Mouse (Mus musculus): ENCODE results near the gene Exoc2. TPM values are rescaled to one million over a fixed set of nuclear protein-coding genes. Genes with fewer than 3 reads are reported as not detected.

The Exoc2 gene
- total and polyA plus RNA-seq, 3 experiments: 22.1 to 26.0 TPM; not detected in 1

- Histone ChIP-seq H3K79me2 (ENCODE audit: control insufficient read depth, insufficient read depth, low read length, poor library complexity) (no peaks in the 10 kb centered on the region), H3K4me3 (ENCODE audit: control insufficient read depth in 1 of 2, insufficient read depth in 1 of 2, low read depth in 2 of 2, low read length in 2 of 2) (no peak overlapping the region), H3K4me1 (ENCODE audit: control insufficient read depth in 1 of 2, insufficient read depth in 2 of 2, low read length in 2 of 2) (no peaks in the 10 kb centered on the region), H3K9me3 (replicated peaks; ENCODE audit: insufficient read depth, low read length) (no peaks in the 10 kb centered on the region), H3K27me3 (ENCODE audit: control insufficient read depth in 1 of 2, insufficient read depth in 2 of 2, low read length in 2 of 2) (no peaks in the 10 kb centered on the region), H3K27ac (ENCODE audit: control insufficient read depth, low read depth, low read length) (no peak overlapping the region), H3K9ac (ENCODE audit: control insufficient read depth, low read depth, low read length, poor library complexity, severe bottlenecking) (no peak overlapping the region), H3K36me3 (ENCODE audit: control insufficient read depth in 1 of 2, insufficient read depth in 2 of 2, low read length in 2 of 2) (peaks cover 0 to 4% of the 10 kb centered on the region in 2 experiments; a peak in 2 of 4 replicates)
- no peak for DNase-seq (ENCODE audit: low read depth, low spot score)
- TF ChIP-seq MXI1 (IDR thresholded peaks at IDR 0.05; ENCODE audit: low read depth, low read length) (no peak), KAT2A (conservative IDR thresholded peaks at IDR 0.05; ENCODE audit: low read depth, low read length) (no peak), NELFE (IDR thresholded peaks at IDR 0.05; ENCODE audit: low read depth, low read length) (no peak), MAZ (IDR thresholded peaks at IDR 0.05; ENCODE audit: low read depth, low read length) (no peak), POLR2A (IDR thresholded peaks at IDR 0.05; ENCODE audit: control insufficient read depth in 1 of 2, insufficient read depth in 1 of 2, low read depth in 1 of 2, low read length in 2 of 2, poor library complexity in 1 of 2) (no peak), E2F4 (IDR thresholded peaks at IDR 0.05; ENCODE audit: borderline replicate concordance, low read depth, low read length) (no peak), POLR2AphosphoS2 (IDR thresholded peaks at IDR 0.05; ENCODE audit: low read length) (no peak), GABPA (IDR thresholded peaks at IDR 0.05; ENCODE audit: low read depth, low read length) (no peak), MYB (IDR thresholded peaks at IDR 0.05; ENCODE audit: low read depth, low read length) (no peak)
These were observed 108.4 kb downstream of the Exoc2 start for GRCm38 (mm10) chr13:30865486-30865885.

GRCm38 (mm10) chr13:30864042-30864441 is 109.9 kb downstream of the Exoc2 start:
- no peaks in the 10 kb centered on the region for H3K27me3 ChIP-seq (ENCODE audit: control insufficient read depth in 1 of 2, insufficient read depth in 2 of 2, low read length in 2 of 2)
- no peak overlapping the region for H3K9ac ChIP-seq (ENCODE audit: control insufficient read depth, low read depth, low read length, poor library complexity, severe bottlenecking)
- no peaks in the 10 kb centered on the region for H3K4me1 ChIP-seq (ENCODE audit: control insufficient read depth in 1 of 2, insufficient read depth in 2 of 2, low read length in 2 of 2)
- H3K79me2 ChIP-seq (ENCODE audit: control insufficient read depth, insufficient read depth, low read length, poor library complexity): no peaks in the 10 kb centered on the region
- H3K27ac ChIP-seq (ENCODE audit: control insufficient read depth, low read depth, low read length): no peak overlapping the region
- H3K9me3 ChIP-seq (replicated peaks; ENCODE audit: insufficient read depth, low read length): no peaks in the 10 kb centered on the region
- H3K36me3 ChIP-seq (ENCODE audit: control insufficient read depth in 1 of 2, insufficient read depth in 2 of 2, low read length in 2 of 2): peaks cover 0 to 4% of the 10 kb centered on the region in 2 experiments; a peak in 2 of 4 replicates
- TF ChIP-seq RCOR1 (IDR thresholded peaks at IDR 0.05; ENCODE audit: low read depth, low read length): no peak
- TF ChIP-seq POLR2AphosphoS5 (IDR thresholded peaks at IDR 0.05; ENCODE audit: borderline replicate concordance, low read depth, low read length): no peak
- no peak for TF ChIP-seq MAZ (IDR thresholded peaks at IDR 0.05; ENCODE audit: low read depth, low read length)
- no peak for TF ChIP-seq RAD21 (IDR thresholded peaks at IDR 0.05; ENCODE audit: low read depth, low read length)
- no peak for TF ChIP-seq E2F4 (IDR thresholded peaks at IDR 0.05; ENCODE audit: borderline replicate concordance, low read depth, low read length)
- TF ChIP-seq ELF1 (IDR thresholded peaks at IDR 0.05; ENCODE audit: low read depth, low read length): no peak
- no peak for TF ChIP-seq EP300 (IDR thresholded peaks at IDR 0.05; ENCODE audit: low read depth in 1 of 2, low read length in 2 of 2)
- no peak for TF ChIP-seq USF1 (IDR thresholded peaks at IDR 0.05; ENCODE audit: low read depth, low read length)
- no peak for DNase-seq (ENCODE audit: low read depth, low spot score)
- no peak overlapping the region for H3K4me3 ChIP-seq (ENCODE audit: control insufficient read depth in 1 of 2, insufficient read depth in 1 of 2, low read depth in 2 of 2, low read length in 2 of 2)

DNA sequence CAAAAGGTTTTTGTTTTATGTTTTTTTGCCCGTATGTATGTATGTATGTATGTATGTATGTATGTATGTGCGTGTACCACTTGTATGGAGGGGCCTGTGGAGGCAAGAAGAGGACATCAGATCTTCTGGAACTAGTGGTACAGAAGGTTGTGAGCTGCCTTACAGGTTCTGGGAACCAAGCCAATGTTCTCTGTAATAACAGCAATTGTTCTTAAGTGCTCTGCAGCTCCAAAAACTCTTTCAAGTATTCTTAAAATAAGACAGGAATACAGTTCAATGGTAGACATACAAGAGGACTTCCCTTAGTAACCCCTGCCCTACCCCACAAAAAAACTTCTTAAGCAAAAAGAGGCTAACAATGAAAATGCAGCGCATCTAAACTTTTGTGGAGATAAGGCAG is 115.5 kb downstream of the Exoc2 start:
- Histone ChIP-seq H3K36me3 (ENCODE audit: control insufficient read depth in 1 of 2, insufficient read depth in 2 of 2, low read length in 2 of 2) (peaks cover 2 to 4% of the 10 kb centered on the region in 2 experiments; a peak in 3 of 4 replicates), H3K9me3 (replicated peaks; ENCODE audit: insufficient read depth, low read length) (no peaks in the 10 kb centered on the region), H3K9ac (ENCODE audit: control insufficient read depth, low read depth, low read length, poor library complexity, severe bottlenecking) (no peak overlapping the region), H3K27me3 (ENCODE audit: control insufficient read depth in 1 of 2, insufficient read depth in 2 of 2, low read length in 2 of 2) (no peaks in the 10 kb centered on the region), H3K79me2 (ENCODE audit: control insufficient read depth, insufficient read depth, low read length, poor library complexity) (no peaks in the 10 kb centered on the region), H3K4me1 (ENCODE audit: control insufficient read depth in 1 of 2, insufficient read depth in 2 of 2, low read length in 2 of 2) (no peaks in the 10 kb centered on the region), H3K27ac (ENCODE audit: control insufficient read depth, low read depth, low read length) (no peak overlapping the region), H3K4me3 (ENCODE audit: control insufficient read depth in 1 of 2, insufficient read depth in 1 of 2, low read depth in 2 of 2, low read length in 2 of 2) (no peak overlapping the region)
- DNase-seq (ENCODE audit: low read depth, low spot score): peak; percentile 8
- TF ChIP-seq POLR2A (IDR thresholded peaks at IDR 0.05; ENCODE audit: control insufficient read depth in 1 of 2, insufficient read depth in 1 of 2, low read depth in 1 of 2, low read length in 2 of 2, poor library complexity in 1 of 2) (no peak), NRF1 (IDR thresholded peaks at IDR 0.05; ENCODE audit: insufficient read depth, low read depth, low read length, poor library complexity, severe bottlenecking) (no peak), BHLHE40 (IDR thresholded peaks at IDR 0.05; ENCODE audit: borderline replicate concordance, low read depth, low read length) (no peak), ZNF384 (IDR thresholded peaks at IDR 0.05; ENCODE audit: low read depth, low read length) (no peak), ZMIZ1 (IDR thresholded peaks at IDR 0.05; ENCODE audit: low read depth, low read length) (no peak), MEF2A (IDR thresholded peaks at IDR 0.05; ENCODE audit: extremely low read depth, insufficient replicate concordance, low read depth, low read length, poor library complexity, severe bottlenecking) (no peak), ETS1 (IDR thresholded peaks at IDR 0.05; ENCODE audit: low read depth, low read length) (no peak), CHD2 (IDR thresholded peaks at IDR 0.05; ENCODE audit: low read length) (no peak), CTCF (IDR thresholded peaks at IDR 0.05 in 2 of 3, conservative IDR thresholded peaks at IDR 0.05 in 1 of 3; ENCODE audit: control insufficient read depth in 1 of 3, insufficient read depth in 1 of 3, low read depth in 2 of 3, low read length in 3 of 3, poor library complexity in 1 of 3, severe bottlenecking in 1 of 3) (no peak), NELFE (IDR thresholded peaks at IDR 0.05; ENCODE audit: low read depth, low read length) (no peak), MAX (IDR thresholded peaks at IDR 0.05; ENCODE audit: low read length) (no peak), TAL1 (IDR thresholded peaks at IDR 0.05; ENCODE audit: low read length) (no peak), MAZ (IDR thresholded peaks at IDR 0.05; ENCODE audit: low read depth, low read length) (no peak), EP300 (IDR thresholded peaks at IDR 0.05; ENCODE audit: low read depth in 1 of 2, low read length in 2 of 2) (no peak)
